Mouse (Mus musculus) heart, adult 2 months (tissue): Measurements from ENCODE around the gene Tmem266. TPM values are rescaled to one million over a fixed set of nuclear protein-coding genes. Genes with fewer than 3 reads are reported as not detected.

Experiments used
- DNase-seq, 2 experiments: peaks; one replicate each; pipeline ENCODE4 v3.0.0; 2021
- H3K27ac ChIP-seq: fragments of 200-600 bp; 2 replicates; pipeline ENCODE4 v1.8.1; 2022
- H3K27me3 ChIP-seq: fragments of 200-500 bp; 2 replicates; pipeline ENCODE4 v1.6.1; 2012; ENCODE audit warnings: mild to moderate bottlenecking, low read length, inconsistent platforms, mixed read lengths; ENCODE audit not compliant: control insufficient read depth, insufficient read depth
- H3K36me3 ChIP-seq: fragments of 200-500 bp; 2 replicates; pipeline ENCODE4 v1.6.1; 2012; ENCODE audit warnings: low read length, inconsistent platforms; ENCODE audit not compliant: control insufficient read depth, insufficient read depth
- H3K4me1 ChIP-seq: fragments of 200-500 bp; 2 replicates; pipeline ENCODE4 v1.6.1; 2011; ENCODE audit warnings: low read length; ENCODE audit not compliant: control insufficient read depth, insufficient read depth
- H3K4me3 ChIP-seq: fragments of 200-600 bp; 2 replicates; pipeline ENCODE4 v1.8.1; 2022
- H3K79me2 ChIP-seq: fragments of 200-500 bp; replicated peaks from 2 replicates; pipeline ENCODE4 v1.6.1; 2012; ENCODE audit warnings: mild to moderate bottlenecking, inconsistent platforms, low read length, moderate library complexity, mixed read lengths; ENCODE audit not compliant: control insufficient read depth, insufficient read depth
- H3K9ac ChIP-seq: fragments of 200-500 bp; 2 replicates; pipeline ENCODE4 v1.6.1; 2012; ENCODE audit warnings: low read depth, mild to moderate bottlenecking, control low read depth, inconsistent platforms, low read length, mixed read lengths
- CTCF ChIP-seq: fragments of 200-600 bp; IDR thresholded peaks from 2 replicates; pipeline ENCODE4 v1.8.1; 2022; ENCODE audit warnings: antibody characterized with exemption, mild to moderate bottlenecking, moderate library complexity
- EP300 ChIP-seq: fragments of 200-500 bp; IDR thresholded peaks from 2 replicates; pipeline ENCODE4 v1.6.1; 2011; ENCODE audit warnings: low read depth, low read length, control low read depth; ENCODE audit not compliant: insufficient read depth
- POLR2A ChIP-seq: fragments of 200-500 bp; IDR thresholded peaks from 2 replicates; pipeline ENCODE4 v1.6.1; 2011; ENCODE audit warnings: mild to moderate bottlenecking, low read depth, low read length, control low read depth; ENCODE audit not compliant: insufficient read depth
- WGBS: fragments of 180-500 bp; shearing (Covaris S2); methylation state at CpG from one replicate; pipeline ENCODE4 v1.1.7; 2018; 5-methylcytosine and 5-hydroxymethylcytosine counted together
- intact Hi-C: fragments of 180-260 bp; cut with DNase I; formaldehyde crosslinking; loops from one replicate; pipeline ENCODE4 v1.15.1; 2025
- polyA plus RNA-seq: library from polyadenylated mRNA; depleted of rRNA; stranded (reverse); fragments of >200 nt; gene quantifications from 2 replicates; pipeline ENCODE4 v1.2.3, GENCODE M21; 2012
- total RNA-seq, 2 experiments: library from RNA; stranded (reverse); gene quantifications; 2 replicates each; pipeline ENCODE4 v1.2.3; 2021

Tmem266 gene
- total and polyA plus RNA-seq, 3 experiments = 1.5 to 2.5 (median 2.0) TPM

DNA sequence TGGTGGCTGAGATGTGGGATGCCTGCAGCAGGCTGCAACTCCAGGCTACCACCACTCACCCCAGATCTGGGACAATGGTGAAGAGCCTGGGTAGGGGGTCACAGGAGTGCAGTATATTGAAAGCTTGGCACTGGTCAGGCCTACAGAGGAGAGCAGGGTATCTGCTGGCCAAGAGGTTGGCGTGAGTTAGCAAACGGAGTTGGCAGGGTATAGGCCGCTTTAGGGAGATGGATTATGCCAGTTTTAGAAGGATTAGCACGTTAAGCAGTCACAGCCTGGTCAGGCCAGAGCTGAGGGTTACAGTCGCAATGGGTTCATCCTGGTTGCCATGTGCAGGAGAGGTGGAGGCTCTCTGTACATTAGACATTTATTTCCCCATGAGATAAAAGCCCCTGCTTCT is 107.2 kb downstream of the Tmem266 start:
- H3K4me1 ChIP-seq = no peaks in the 10 kb centered on the region
- 88% methylated on average over 5 of the region's 5 CpGs for WGBS
- H3K27me3 ChIP-seq = 0 out of 2 replicates have a peak, but pooled peaks cover 3% of the 10 kb centered on the region
- H3K27ac ChIP-seq = no peak overlapping the region
- no peak for DNase-seq
- TF ChIP-seq EP300 = no peak
- no peak for TF ChIP-seq POLR2A
- TF ChIP-seq CTCF = no peak
- no peaks in the 10 kb centered on the region for H3K36me3 ChIP-seq
- intact Hi-C loops = no loop called here
- H3K79me2 ChIP-seq = no peaks in the 10 kb centered on the region
- H3K9ac ChIP-seq = no peak overlapping the region
- no peak overlapping the region for H3K4me3 ChIP-seq

DNA sequence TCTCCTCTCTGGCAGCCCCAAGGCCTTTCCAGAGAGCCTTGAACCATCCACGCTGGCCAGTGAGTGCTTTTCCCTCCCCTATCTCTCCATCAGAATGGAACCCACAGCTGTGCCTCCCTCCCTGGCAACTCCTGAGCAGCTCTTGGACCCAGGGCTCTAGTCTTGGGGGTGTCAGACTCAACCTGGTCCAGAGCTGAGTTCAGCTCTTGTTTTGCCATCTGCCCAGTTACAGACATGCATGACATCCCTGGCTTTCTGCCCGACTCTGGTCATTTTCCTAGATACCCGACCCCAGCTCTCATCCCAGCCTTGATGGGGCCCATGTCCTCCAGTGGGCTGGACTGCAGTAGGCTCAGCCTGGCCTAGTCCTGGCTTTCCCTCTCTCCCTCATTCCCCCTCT is 111.7 kb downstream of the Tmem266 start:
- intact Hi-C loops = no loop called here
- no peaks in the 10 kb centered on the region for H3K4me1 ChIP-seq
- no peaks in the 10 kb centered on the region for H3K79me2 ChIP-seq
- DNase-seq = no peak
- H3K27ac ChIP-seq = no peak overlapping the region
- no peaks in the 10 kb centered on the region for H3K27me3 ChIP-seq
- 37% methylated on average over 3 of the region's 3 CpGs for WGBS
- H3K9ac ChIP-seq = no peak overlapping the region
- no peak overlapping the region for H3K4me3 ChIP-seq
- no peaks in the 10 kb centered on the region for H3K36me3 ChIP-seq
- no peak for TF ChIP-seq POLR2A
- TF ChIP-seq CTCF = no peak
- TF ChIP-seq EP300 = no peak

DNA sequence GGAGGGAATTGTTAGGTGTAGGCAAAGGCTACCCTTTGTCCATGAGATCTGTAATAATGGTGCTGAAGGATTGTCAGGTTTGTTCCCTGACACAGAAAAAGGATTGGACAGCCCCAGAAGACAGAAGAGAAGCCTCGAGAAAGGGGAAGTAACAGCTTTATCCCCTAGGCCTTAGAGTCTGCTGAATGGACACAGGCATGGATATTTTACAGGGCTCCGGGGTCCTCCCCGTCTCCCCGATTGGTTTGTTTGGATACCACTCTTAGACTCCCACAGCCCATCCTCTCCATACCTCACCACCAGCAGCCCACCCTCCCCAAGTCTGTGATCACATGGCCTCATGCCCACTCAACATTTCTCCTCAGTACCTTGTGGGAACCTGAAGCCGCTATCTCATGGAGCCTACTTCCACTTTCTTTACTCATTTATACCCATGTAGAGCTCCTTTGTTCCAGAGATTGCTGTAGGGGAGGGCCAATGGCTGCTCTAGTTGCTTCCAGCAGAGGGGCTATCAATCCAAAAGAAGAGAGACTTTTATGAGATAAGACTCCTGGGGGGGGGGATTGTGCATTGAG is 112.6 kb downstream of the Tmem266 start:
- no peaks in the 10 kb centered on the region for H3K79me2 ChIP-seq
- H3K36me3 ChIP-seq = no peaks in the 10 kb centered on the region
- no peak overlapping the region for H3K9ac ChIP-seq
- no peak overlapping the region for H3K27ac ChIP-seq
- H3K27me3 ChIP-seq = no peaks in the 10 kb centered on the region
- H3K4me3 ChIP-seq = no peak overlapping the region
- intact Hi-C loops = no loop called here
- 78% methylated on average over 5 of the region's 5 CpGs for WGBS
- TF ChIP-seq POLR2A (no peak), CTCF (no peak), EP300 (no peak)
- H3K4me1 ChIP-seq = no peaks in the 10 kb centered on the region
- no peak for DNase-seq

DNA sequence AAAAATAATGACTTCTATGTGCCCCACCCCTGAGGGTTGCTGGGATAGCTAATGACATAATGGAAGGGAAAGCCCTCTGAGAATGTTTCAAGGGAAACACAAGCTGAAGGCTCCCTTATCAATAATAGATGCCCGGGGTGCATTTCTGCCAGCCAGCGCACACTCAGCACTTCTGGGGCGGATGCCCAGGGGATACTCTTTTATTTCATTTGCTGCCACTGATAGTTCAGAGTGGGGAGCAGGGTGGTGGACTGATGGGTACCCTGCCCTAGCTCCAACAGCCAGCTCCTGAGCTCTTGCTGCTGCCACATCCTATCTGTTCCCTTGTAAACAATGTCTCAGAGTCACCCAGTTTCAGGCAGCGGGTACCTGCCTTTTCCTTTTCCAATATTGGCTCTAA is 120.8 kb downstream of the Tmem266 start:
- whole genome bisulfite sequencing = 82% methylated on average over 4 of the region's 4 CpGs
- H3K4me3 ChIP-seq = no peak overlapping the region
- TF ChIP-seq EP300 (no peak), CTCF (no peak), POLR2A (no peak)
- H3K27me3 ChIP-seq = no peaks in the 10 kb centered on the region
- no peak for DNase-seq
- H3K27ac ChIP-seq = no peak overlapping the region
- no peak overlapping the region for H3K9ac ChIP-seq
- intact Hi-C loops = no loop called here
- H3K4me1 ChIP-seq = no peaks in the 10 kb centered on the region
- no peaks in the 10 kb centered on the region for H3K79me2 ChIP-seq
- H3K36me3 ChIP-seq = no peaks in the 10 kb centered on the region

DNA sequence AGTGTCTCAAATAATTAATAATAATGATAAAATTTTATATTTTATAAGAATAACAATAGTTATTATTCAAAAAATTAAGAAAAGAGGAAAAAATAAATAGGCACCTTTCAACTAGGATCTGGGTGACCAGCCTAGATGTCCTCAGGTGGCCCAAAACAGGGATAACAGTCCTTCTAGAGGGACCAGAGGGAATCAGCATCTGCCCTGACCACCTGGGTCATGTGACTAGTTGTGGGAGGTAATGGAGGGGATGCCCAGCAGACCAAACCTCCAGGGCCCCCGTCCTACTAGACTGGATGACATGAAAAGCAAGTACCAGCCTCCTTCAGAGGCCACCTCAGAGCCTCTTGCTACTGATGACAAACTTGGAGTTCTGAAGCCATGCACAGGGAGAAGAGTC is 122.4 kb downstream of the Tmem266 start:
- no peak for DNase-seq
- intact Hi-C loops = no loop called here

DNA sequence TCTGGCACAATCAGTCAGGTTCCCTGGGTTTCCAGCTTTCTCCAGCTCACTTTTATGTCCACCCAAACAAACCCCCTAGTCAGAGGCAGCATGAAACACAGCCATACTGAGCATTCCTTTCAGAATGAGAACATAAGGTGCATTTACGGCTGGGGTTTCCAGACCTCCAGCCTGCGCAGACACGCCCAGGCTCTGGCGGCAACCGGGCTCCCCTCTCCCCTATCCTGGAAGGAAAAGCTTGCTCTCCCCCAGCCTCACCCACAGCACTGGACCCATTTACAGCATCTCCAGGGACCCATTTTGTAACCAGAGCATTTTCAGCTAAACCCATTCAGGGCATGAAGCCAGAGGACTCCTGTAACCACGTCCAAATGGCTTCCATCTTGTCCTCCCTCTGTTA is 123.3 kb downstream of the Tmem266 start:
- intact Hi-C loops = no loop called here
- no peaks in the 10 kb centered on the region for H3K4me1 ChIP-seq
- no peak for TF ChIP-seq POLR2A
- TF ChIP-seq CTCF = no peak
- no peak for TF ChIP-seq EP300
- no peak for DNase-seq
- no peak overlapping the region for H3K9ac ChIP-seq
- H3K36me3 ChIP-seq = no peaks in the 10 kb centered on the region
- no peak overlapping the region for H3K4me3 ChIP-seq
- no peak overlapping the region for H3K27ac ChIP-seq
- WGBS = 83% methylated on average over 6 of the region's 6 CpGs
- H3K27me3 ChIP-seq = no peaks in the 10 kb centered on the region
- no peaks in the 10 kb centered on the region for H3K79me2 ChIP-seq

More for the DNA sequence above, 122.4 kb downstream of the Tmem266 start:
- H3K27me3 ChIP-seq = no peaks in the 10 kb centered on the region
- H3K4me3 ChIP-seq = no peak overlapping the region
- WGBS = 57% methylated on average over 1 of the region's 1 CpGs
- no peaks in the 10 kb centered on the region for H3K36me3 ChIP-seq
- H3K4me1 ChIP-seq = no peaks in the 10 kb centered on the region
- H3K9ac ChIP-seq = no peak overlapping the region
- no peak overlapping the region for H3K27ac ChIP-seq
- H3K79me2 ChIP-seq = no peaks in the 10 kb centered on the region
- TF ChIP-seq EP300 = no peak
- TF ChIP-seq CTCF = no peak
- no peak for TF ChIP-seq POLR2A

DNA sequence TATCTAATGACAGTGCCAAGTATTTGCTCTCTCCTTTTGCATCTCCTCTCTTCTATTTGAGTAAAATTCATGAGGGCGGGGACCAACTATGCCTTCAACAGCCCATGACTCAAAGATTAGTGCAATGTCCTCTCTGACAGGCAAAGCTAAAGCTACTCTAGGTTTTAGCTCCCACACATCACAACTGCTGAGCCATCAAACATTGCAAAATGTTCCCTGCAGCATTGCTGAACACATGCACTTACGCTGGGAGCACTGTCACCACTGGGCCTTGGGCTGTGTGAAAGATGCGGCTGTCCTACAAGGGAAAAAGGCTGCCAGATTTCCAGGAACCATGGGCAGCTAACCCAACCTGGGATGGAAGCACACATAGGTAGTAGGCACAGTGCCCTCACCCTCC is 124.7 kb downstream of the Tmem266 start:
- WGBS = 87% methylated on average over 3 of the region's 3 CpGs
- no peak overlapping the region for H3K4me3 ChIP-seq
- H3K36me3 ChIP-seq = no peaks in the 10 kb centered on the region
- no peaks in the 10 kb centered on the region for H3K79me2 ChIP-seq
- DNase-seq = no peak
- intact Hi-C loops = no loop called here
- H3K27ac ChIP-seq = no peak overlapping the region
- H3K27me3 ChIP-seq = no peaks in the 10 kb centered on the region
- no peak for TF ChIP-seq CTCF
- TF ChIP-seq EP300 = no peak
- no peak for TF ChIP-seq POLR2A
- no peak overlapping the region for H3K9ac ChIP-seq
- H3K4me1 ChIP-seq = no peaks in the 10 kb centered on the region
